Mouse (Mus musculus): ENCODE measurements around the gene Olfr522. TPM values are rescaled to one million over a fixed set of nuclear protein-coding genes. Genes with fewer than 3 reads are reported as not detected.

The Olfr522 gene
- total and polyA plus RNA-seq, 3 experiments = not detected

DNA sequence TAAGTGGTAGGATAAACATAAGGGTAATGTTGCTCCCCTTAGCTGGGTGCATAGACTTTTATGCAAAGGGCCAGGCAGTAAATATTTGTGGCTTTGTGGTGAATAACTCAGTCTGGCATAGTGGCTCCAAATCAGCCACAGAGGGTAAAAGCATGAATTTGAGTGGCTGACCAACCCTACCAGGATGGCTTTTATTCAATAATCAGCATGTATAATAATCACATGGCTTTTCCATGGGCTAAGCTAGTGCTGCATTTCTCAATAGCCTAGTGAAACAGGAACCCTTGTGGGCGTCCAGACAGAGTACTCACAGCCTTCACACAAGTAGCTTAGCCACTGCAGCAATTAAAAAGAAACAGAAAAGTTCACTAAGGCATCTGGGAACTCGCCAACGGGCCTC is 52.6 kb downstream of the Olfr522 start:
- peaks cover 3 to 13% of the 10 kb centered on the region in 2 experiments; a peak in 2 of 4 replicates for H3K4me1 ChIP-seq (ENCODE audit: control insufficient read depth in 1 of 2, insufficient read depth in 2 of 2)
- no peak for TF ChIP-seq ETS1 (conservative IDR thresholded peaks at IDR 0.05; ENCODE audit: low read depth, low read length)
- no peak for TF ChIP-seq RAD21 (IDR thresholded peaks at IDR 0.05; ENCODE audit: low read depth, low read length)
- TF ChIP-seq POLR2A (IDR thresholded peaks at IDR 0.05; ENCODE audit: low read depth, low read length) = no peak
- no peak for TF ChIP-seq NRF1 (IDR thresholded peaks at IDR 0.05; ENCODE audit: low read depth, low read length)
- peaks cover 47 to 63% of the 10 kb centered on the region in 2 experiments for H3K36me3 ChIP-seq (replicated peaks in 1 of 2; ENCODE audit: control insufficient read depth in 1 of 2, insufficient read depth in 1 of 2, low read length in 1 of 2)
- no peak overlapping the region for H3K4me3 ChIP-seq (replicated peaks in 1 of 3; ENCODE audit: low read depth in 2 of 3, low read length in 2 of 3, poor library complexity in 1 of 3)
- H3K4me2 ChIP-seq (ENCODE audit: insufficient read depth, low read depth, poor library complexity, severe bottlenecking) = no peak overlapping the region
- no peak overlapping the region for H3K27ac ChIP-seq (ENCODE audit: insufficient read depth, low read depth)
- H3K9me3 ChIP-seq (replicated peaks; ENCODE audit: low read length) = no peaks in the 10 kb centered on the region
- dilution Hi-C loops (cut with MboI; ENCODE audit: extremely low pct_ligation_motif_present, extremely low pct_unique_long_range_greater_than_20kb, low sequenced_read_pairs) (no loop called here), in situ Hi-C loops (cut with MboI; ENCODE audit: low pct_ligation_motif_present, low pct_unique_long_range_greater_than_20kb, low sequenced_read_pairs) (no loop called here)
- peaks cover 2% of the 10 kb centered on the region for H3K79me2 ChIP-seq (replicated peaks; ENCODE audit: control insufficient read depth, extremely low read depth, insufficient read depth, poor library complexity, severe bottlenecking)
- DNase-seq (ENCODE audit: extremely low read depth) = no peak
- no peak overlapping the region for H3K9ac ChIP-seq (ENCODE audit: insufficient read depth, low read depth)
- no peaks in the 10 kb centered on the region for H3K27me3 ChIP-seq (replicated peaks)

Other genes starting within 250 kb of the Olfr522 start
Only the 20 nearest of the 22 such genes appear.
- 0.13 and 0.38 TPM in 2 replicates for gene 6430531B16Rik, start 186.0 kb downstream of the Olfr522 start, total RNA-seq (2012; rRNA removed)
- not detected in 2 replicates for gene 6430531B16Rik, start 186.0 kb downstream of the Olfr522 start, total RNA-seq (2014; rRNA removed)
- gene 6430531B16Rik, start 186.0 kb downstream of the Olfr522 start, polyA plus RNA-seq (2012; ENCODE audit: insufficient read length, low read depth) = 0.21 and 0.33 TPM in 2 replicates
- 61.4 and 63.7 TPM in 2 replicates for gene Adam8, start 172.2 kb downstream of the Olfr522 start, total RNA-seq (2012; rRNA removed)
- gene Adam8, start 172.2 kb downstream of the Olfr522 start, total RNA-seq (2014; rRNA removed) = 46.5 and 51.0 TPM in 2 replicates
- 43.7 and 46.3 TPM in 2 replicates for gene Adam8, start 172.2 kb downstream of the Olfr522 start, polyA plus RNA-seq (2012; ENCODE audit: insufficient read length, low read depth)
- 44.4 and 44.6 TPM in 2 replicates for gene Zfp511, start 128.4 kb downstream of the Olfr522 start, total RNA-seq (2012; rRNA removed)
- gene Zfp511, start 128.4 kb downstream of the Olfr522 start, total RNA-seq (2014; rRNA removed) = 41.4 and 43.8 TPM in 2 replicates
- gene Zfp511, start 128.4 kb downstream of the Olfr522 start, polyA plus RNA-seq (2012; ENCODE audit: insufficient read length, low read depth) = 50.1 and 52.2 TPM in 2 replicates
- 40.1 and 42.5 TPM in 2 replicates for gene Tubgcp2, start 128.1 kb downstream of the Olfr522 start, total RNA-seq (2012; rRNA removed)
- 50.4 and 50.6 TPM in 2 replicates for gene Tubgcp2, start 128.1 kb downstream of the Olfr522 start, total RNA-seq (2014; rRNA removed)
- gene Tubgcp2, start 128.1 kb downstream of the Olfr522 start, polyA plus RNA-seq (2012; ENCODE audit: insufficient read length, low read depth) = 39.5 and 46.7 TPM in 2 replicates
- not detected in 2 replicates for gene Msx3, start 115.7 kb downstream of the Olfr522 start, total RNA-seq (2012; rRNA removed)
- not detected in 2 replicates for gene Msx3, start 115.7 kb downstream of the Olfr522 start, total RNA-seq (2014; rRNA removed)
- not detected in 2 replicates for gene Msx3, start 115.7 kb downstream of the Olfr522 start, polyA plus RNA-seq (2012; ENCODE audit: insufficient read length, low read depth)
- gene Caly, start 82.2 kb downstream of the Olfr522 start, total RNA-seq (2012; rRNA removed) = not detected in 2 replicates
- not detected in 2 replicates for gene Caly, start 82.2 kb downstream of the Olfr522 start, total RNA-seq (2014; rRNA removed)
- gene Caly, start 82.2 kb downstream of the Olfr522 start, polyA plus RNA-seq (2012; ENCODE audit: insufficient read length, low read depth) = not detected in 2 replicates
- not detected in 2 replicates for gene Prap1, start 71.4 kb downstream of the Olfr522 start, total RNA-seq (2012; rRNA removed)
- not detected in 2 replicates for gene Prap1, start 71.4 kb downstream of the Olfr522 start, total RNA-seq (2014; rRNA removed)
- not detected in 2 replicates for gene Prap1, start 71.4 kb downstream of the Olfr522 start, polyA plus RNA-seq (2012; ENCODE audit: insufficient read length, low read depth)
- 0.76 and 1.8 TPM in 2 replicates for gene Fuom, start 62.3 kb downstream of the Olfr522 start, total RNA-seq (2012; rRNA removed)
- not detected in 2 replicates for gene Fuom, start 62.3 kb downstream of the Olfr522 start, total RNA-seq (2014; rRNA removed)
- 0.64 and 0.86 TPM in 2 replicates for gene Fuom, start 62.3 kb downstream of the Olfr522 start, polyA plus RNA-seq (2012; ENCODE audit: insufficient read length, low read depth)
- gene Paox, start 49.0 kb downstream of the Olfr522 start, total RNA-seq (2012; rRNA removed) = 40.0 and 42.3 TPM in 2 replicates
- 34.5 and 36.6 TPM in 2 replicates for gene Paox, start 49.0 kb downstream of the Olfr522 start, total RNA-seq (2014; rRNA removed)
- 30.4 and 39.7 TPM in 2 replicates for gene Paox, start 49.0 kb downstream of the Olfr522 start, polyA plus RNA-seq (2012; ENCODE audit: insufficient read length, low read depth)
- gene Echs1, start 48.3 kb downstream of the Olfr522 start, total RNA-seq (2012; rRNA removed) = 39.8 and 43.3 TPM in 2 replicates
- 72.0 and 74.4 TPM in 2 replicates for gene Echs1, start 48.3 kb downstream of the Olfr522 start, total RNA-seq (2014; rRNA removed)
- gene Echs1, start 48.3 kb downstream of the Olfr522 start, polyA plus RNA-seq (2012; ENCODE audit: insufficient read length, low read depth) = 43.8 and 47.8 TPM in 2 replicates
- 19.3 and 26.6 TPM in 2 replicates for gene Mtg1, start 27.2 kb downstream of the Olfr522 start, total RNA-seq (2012; rRNA removed)
- 20.7 and 29.4 TPM in 2 replicates for gene Mtg1, start 27.2 kb downstream of the Olfr522 start, total RNA-seq (2014; rRNA removed)
- gene Mtg1, start 27.2 kb downstream of the Olfr522 start, polyA plus RNA-seq (2012; ENCODE audit: insufficient read length, low read depth) = 39.6 and 39.8 TPM in 2 replicates
- gene Sprn, start 9.9 kb downstream of the Olfr522 start, total RNA-seq (2012; rRNA removed) = not detected in 2 replicates
- not detected in 2 replicates for gene Sprn, start 9.9 kb downstream of the Olfr522 start, total RNA-seq (2014; rRNA removed)
- not detected in 2 replicates for gene Sprn, start 9.9 kb downstream of the Olfr522 start, polyA plus RNA-seq (2012; ENCODE audit: insufficient read length, low read depth)
- gene Olfr523, start 8.5 kb upstream of the Olfr522 start, total RNA-seq (2012; rRNA removed) = not detected in 2 replicates
- gene Olfr523, start 8.5 kb upstream of the Olfr522 start, total RNA-seq (2014; rRNA removed) = not detected in 2 replicates
- gene Olfr523, start 8.5 kb upstream of the Olfr522 start, polyA plus RNA-seq (2012; ENCODE audit: insufficient read length, low read depth) = not detected in 2 replicates
- gene Olfr524, start 41.2 kb upstream of the Olfr522 start, total RNA-seq (2012; rRNA removed) = not detected in 2 replicates
- not detected in 2 replicates for gene Olfr524, start 41.2 kb upstream of the Olfr522 start, total RNA-seq (2014; rRNA removed)
- gene Olfr524, start 41.2 kb upstream of the Olfr522 start, polyA plus RNA-seq (2012; ENCODE audit: insufficient read length, low read depth) = not detected in 2 replicates
- gene Cd163l1, start 53.5 kb upstream of the Olfr522 start, total RNA-seq (2012; rRNA removed) = not detected in 2 replicates
- gene Cd163l1, start 53.5 kb upstream of the Olfr522 start, total RNA-seq (2014; rRNA removed) = not detected in 2 replicates
- gene Cd163l1, start 53.5 kb upstream of the Olfr522 start, polyA plus RNA-seq (2012; ENCODE audit: insufficient read length, low read depth) = not detected in 2 replicates
- gene 5830411N06Rik, start 82.5 kb upstream of the Olfr522 start, total RNA-seq (2012; rRNA removed) = not detected in 2 replicates
- not detected in 2 replicates for gene 5830411N06Rik, start 82.5 kb upstream of the Olfr522 start, total RNA-seq (2014; rRNA removed)
- not detected in 2 replicates for gene 5830411N06Rik, start 82.5 kb upstream of the Olfr522 start, polyA plus RNA-seq (2012; ENCODE audit: insufficient read length, low read depth)
- gene Olfr525, start 156.1 kb upstream of the Olfr522 start, total RNA-seq (2012; rRNA removed) = not detected in 2 replicates
- gene Olfr525, start 156.1 kb upstream of the Olfr522 start, total RNA-seq (2014; rRNA removed) = not detected in 2 replicates
- not detected in 2 replicates for gene Olfr525, start 156.1 kb upstream of the Olfr522 start, polyA plus RNA-seq (2012; ENCODE audit: insufficient read length, low read depth)
- not detected in 2 replicates for gene Olfr527, start 169.3 kb upstream of the Olfr522 start, total RNA-seq (2012; rRNA removed)
- not detected in 2 replicates for gene Olfr527, start 169.3 kb upstream of the Olfr522 start, total RNA-seq (2014; rRNA removed)
- not detected in 2 replicates for gene Olfr527, start 169.3 kb upstream of the Olfr522 start, polyA plus RNA-seq (2012; ENCODE audit: insufficient read length, low read depth)
- gene Olfr60, start 196.9 kb upstream of the Olfr522 start, total RNA-seq (2012; rRNA removed) = not detected in 2 replicates
- gene Olfr60, start 196.9 kb upstream of the Olfr522 start, total RNA-seq (2014; rRNA removed) = not detected in 2 replicates
- not detected in 2 replicates for gene Olfr60, start 196.9 kb upstream of the Olfr522 start, polyA plus RNA-seq (2012; ENCODE audit: insufficient read length, low read depth)
- gene Olfr530, start 211.6 kb upstream of the Olfr522 start, total RNA-seq (2012; rRNA removed) = not detected in 2 replicates
- not detected in 2 replicates for gene Olfr530, start 211.6 kb upstream of the Olfr522 start, total RNA-seq (2014; rRNA removed)
- gene Olfr530, start 211.6 kb upstream of the Olfr522 start, polyA plus RNA-seq (2012; ENCODE audit: insufficient read length, low read depth) = not detected in 2 replicates

All from CH12.LX (cell line).